Mouse (Mus musculus): Measurements from ENCODE around the gene Pcsk5.

GRCm38 (mm10) chr19:17511283-17511682 lies 326.1 kb downstream of the Pcsk5 start:
- TF ChIP-seq CTCF (IDR thresholded peaks at IDR 0.05; ENCODE audit: low read depth, low read length), result no peak
- no peak for TF ChIP-seq POLR2A (IDR thresholded peaks at IDR 0.05; ENCODE audit: extremely low read depth, insufficient read depth, low read length)
